Mouse (Mus musculus) spleen, adult 2 months (tissue): ENCODE data around the gene Tacc3. TPM values are rescaled to one million over a fixed set of nuclear protein-coding genes. Genes with fewer than 3 reads are reported as not detected.
A peak's percentile ranks its signal among the peaks of the same experiment; 100 is the strongest.

Experiments used
- DNase-seq, 2 experiments: peaks; one replicate each; pipeline versions ENCODE4 v3.0.0 to v3.0.0-alpha.2; 2012 to 2021; ENCODE audit warnings: low spot score in 2 of 2, low read depth in 1 of 2
- H3K27ac ChIP-seq: fragments of 200-500 bp; 2 replicates; pipeline ENCODE4 v1.5.1; 2012; ENCODE audit warnings: low read length, inconsistent platforms; ENCODE audit not compliant: insufficient read depth
- H3K27me3 ChIP-seq: fragments of 200-500 bp; 2 replicates; pipeline ENCODE4 v1.6.1; 2012; ENCODE audit warnings: mild to moderate bottlenecking, moderate library complexity, low read length, inconsistent platforms; ENCODE audit not compliant: control insufficient read depth, insufficient read depth
- H3K36me3 ChIP-seq: fragments of 200-500 bp; 2 replicates; pipeline ENCODE4 v1.6.1; 2012; ENCODE audit warnings: mild to moderate bottlenecking, low read length, inconsistent platforms; ENCODE audit not compliant: control insufficient read depth, insufficient read depth
- H3K4me1 ChIP-seq: fragments of 200-500 bp; 2 replicates; pipeline ENCODE4 v1.6.1; 2011; ENCODE audit warnings: inconsistent platforms; ENCODE audit not compliant: control insufficient read depth, insufficient read depth, insufficient read length
- H3K4me3 ChIP-seq: fragments of 200-500 bp; 2 replicates; pipeline ENCODE4 v1.5.1; 2011; ENCODE audit warnings: mild to moderate bottlenecking, inconsistent platforms; ENCODE audit not compliant: insufficient read depth, insufficient read length; ENCODE audit errors: extremely low read depth
- CTCF ChIP-seq: fragments of 200-500 bp; IDR thresholded peaks from 2 replicates; pipeline ENCODE4 v1.5.1; 2011; ENCODE audit warnings: mild to moderate bottlenecking, inconsistent platforms; ENCODE audit not compliant: insufficient read depth, insufficient read length, insufficient replicate concordance; ENCODE audit errors: extremely low read depth
- POLR2A ChIP-seq: fragments of 200-500 bp; IDR thresholded peaks from 2 replicates; pipeline ENCODE4 v1.6.1; 2011; ENCODE audit warnings: low read depth, low read length, inconsistent platforms
- WGBS: fragments of 180-500 bp; shearing (Covaris S2); methylation state at CpG from one replicate; pipeline ENCODE4 v1.1.7; 2018; 5-methylcytosine and 5-hydroxymethylcytosine counted together
- polyA plus RNA-seq: library from polyadenylated mRNA; depleted of rRNA; stranded (reverse); fragments of >200 nt; gene quantifications from 2 replicates; pipeline ENCODE4 v1.2.3, GENCODE M21; 2012; rRNA removed

The Tacc3 gene
- polyA plus RNA-seq, 1 experiment = 9.2 TPM

DNA sequence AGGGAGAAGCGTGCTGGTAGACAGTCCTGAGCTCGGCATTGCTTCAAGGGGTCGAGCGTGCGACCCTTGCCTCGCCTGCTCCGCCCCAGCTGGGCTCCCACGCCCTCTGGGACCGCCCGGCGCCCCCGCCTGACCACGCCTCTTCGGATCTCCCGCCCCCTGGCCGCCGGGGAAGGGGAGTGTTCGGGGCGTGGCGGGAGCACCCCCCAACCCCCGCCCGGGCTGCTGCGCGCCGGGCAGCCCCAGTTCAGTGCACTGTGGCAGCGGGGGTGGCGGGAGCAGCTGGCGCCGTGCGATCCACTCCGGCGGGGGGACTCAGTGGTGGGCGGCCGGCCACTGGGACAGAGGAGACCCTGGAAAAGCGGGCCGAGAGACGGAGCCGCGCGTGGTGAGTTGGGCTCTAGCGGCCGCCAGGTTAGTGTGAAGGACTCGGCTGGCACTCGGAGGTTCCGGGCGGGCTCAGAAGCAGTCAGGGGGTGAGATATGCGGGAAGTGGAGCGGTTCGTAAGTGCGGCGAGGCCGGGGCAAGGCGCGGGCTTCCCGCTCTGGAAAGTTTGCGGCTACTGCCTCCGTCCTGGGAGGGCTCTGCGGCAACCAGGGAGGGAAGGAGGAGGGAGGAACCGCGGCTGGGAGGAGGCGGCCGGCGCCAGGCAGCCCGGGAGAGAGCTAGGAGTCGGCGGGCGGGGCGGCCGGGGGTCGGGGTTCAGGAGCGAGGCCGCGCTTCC, 63.8 kb downstream of the Tacc3 start, which contains the start of gene Fgfr3:
Fgfr3 (plus strand) TSS at position 134 of the 725 bp plus-strand sequence.
- H3K27me3 ChIP-seq = peaks cover 21% of the 10 kb centered on the region
- no peaks in the 10 kb centered on the region for H3K36me3 ChIP-seq
- TF ChIP-seq CTCF = no peak
- TF ChIP-seq POLR2A = no peak
- 2% methylated on average over 69 of the region's 73 CpGs for WGBS
- peak in 1 of 2 experiments; percentile 16 for DNase-seq
- peaks cover 14% of the 10 kb centered on the region for H3K4me1 ChIP-seq
- H3K27ac ChIP-seq = 0 out of 2 replicates have a peak within 1 kb of the TSS, but pooled peaks have one; percentile 39
- H3K4me3 ChIP-seq = peak within 1 kb of the TSS; percentile 58

- 1% methylated on average over 53 of the region's 53 CpGs for WGBS
- no peaks in the 10 kb centered on the region for H3K36me3 ChIP-seq
- TF ChIP-seq POLR2A = no peak
- no peak for TF ChIP-seq CTCF
- peak overlapping the region; percentile 58 for H3K4me3 ChIP-seq
- H3K27me3 ChIP-seq = peaks cover 21% of the 10 kb centered on the region
- no peak for DNase-seq
- H3K4me1 ChIP-seq = peaks cover 14% of the 10 kb centered on the region
- H3K27ac ChIP-seq = no peak overlapping the region
Observed at GRCm38 (mm10) chr5:33722266-33723018, 64.5 kb downstream of the Tacc3 start.

DNA sequence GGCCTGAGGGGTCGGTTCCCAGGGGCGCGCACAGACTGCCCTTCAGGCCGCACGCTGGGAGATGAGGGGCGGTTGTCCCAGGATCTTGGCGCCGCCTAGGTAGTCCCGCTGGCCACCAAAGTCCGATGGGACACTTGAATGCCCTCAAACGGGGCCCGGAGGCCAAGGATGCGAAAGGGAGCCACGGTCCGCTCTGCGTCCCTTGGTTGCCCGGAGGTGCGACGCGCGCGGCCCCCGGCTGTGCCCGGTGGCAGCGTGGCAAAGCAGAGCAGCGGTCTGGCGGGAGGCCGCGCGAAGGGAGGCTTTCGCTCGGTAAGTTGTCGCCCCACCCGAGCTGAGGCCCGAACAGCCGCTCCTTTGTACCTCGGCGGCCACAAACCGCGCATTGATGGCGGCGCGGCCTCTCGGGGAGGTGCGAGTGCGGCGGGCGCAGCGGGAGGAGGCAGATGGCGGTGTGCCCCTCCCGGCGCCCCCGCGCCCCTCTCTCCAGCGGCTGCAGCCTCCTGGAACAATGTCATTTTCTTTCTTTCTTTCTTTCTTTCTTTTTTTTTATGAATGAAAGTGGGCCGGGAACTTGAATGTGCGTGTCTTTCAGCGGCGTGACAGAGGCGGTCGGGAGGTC, 65.2 kb downstream of the Tacc3 start:
- peaks cover 21% of the 10 kb centered on the region for H3K27me3 ChIP-seq
- no peak for TF ChIP-seq POLR2A
- no peak for TF ChIP-seq CTCF
- no peak overlapping the region for H3K27ac ChIP-seq

DNA sequence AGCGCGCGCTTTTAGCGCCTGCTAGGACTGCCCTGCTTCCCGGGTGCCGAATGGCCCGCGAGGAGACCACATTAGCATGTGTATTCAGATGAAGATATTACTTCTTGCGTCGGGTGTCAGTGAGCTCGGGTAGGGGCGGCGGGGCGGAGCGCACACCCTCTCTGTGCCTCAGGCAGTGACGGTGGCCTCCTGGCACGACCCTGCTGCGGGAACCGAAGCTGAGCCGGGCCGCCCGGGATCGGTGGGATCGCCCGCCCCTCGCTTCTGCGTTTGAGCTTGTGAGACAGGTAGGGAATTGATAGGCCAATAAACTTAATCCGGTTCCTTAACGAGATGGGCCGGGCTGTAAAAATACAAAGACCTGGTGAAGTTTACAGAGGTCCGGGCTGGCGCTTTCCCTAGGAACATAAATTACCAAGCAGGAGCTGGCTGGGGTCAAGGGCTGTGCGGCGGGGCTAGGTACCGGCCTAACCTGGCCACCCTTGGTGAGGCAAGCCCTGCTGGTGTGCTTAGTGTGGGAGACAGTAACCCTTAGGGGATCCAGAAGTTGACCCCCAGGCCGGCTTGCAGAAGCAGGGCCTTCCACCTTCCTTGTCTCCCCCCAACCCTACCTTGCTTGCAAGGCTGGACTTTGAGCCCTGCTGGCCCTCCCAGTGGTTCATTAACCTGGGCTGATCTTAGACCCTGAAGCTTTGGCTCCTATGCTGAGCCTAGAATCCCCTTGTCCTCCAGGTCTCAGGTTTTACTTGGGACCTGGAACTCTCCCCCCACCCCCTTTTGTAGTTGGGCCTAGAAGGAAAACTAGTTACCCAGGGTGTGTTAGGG, 65.9 kb downstream of the Tacc3 start:
- H3K27ac ChIP-seq = no peak overlapping the region
- H3K36me3 ChIP-seq = no peaks in the 10 kb centered on the region
- H3K4me1 ChIP-seq = peaks cover 14% of the 10 kb centered on the region
- DNase-seq = no peak
- WGBS = 38% methylated on average over 36 of the region's 36 CpGs
- H3K27me3 ChIP-seq = peaks cover 21% of the 10 kb centered on the region
- TF ChIP-seq POLR2A (no peak), CTCF (no peak)
- no peak overlapping the region for H3K4me3 ChIP-seq

More for the DNA sequence above, 65.2 kb downstream of the Tacc3 start:
- peaks cover 14% of the 10 kb centered on the region for H3K4me1 ChIP-seq
- 1% methylated on average over 61 of the region's 61 CpGs for WGBS
- H3K4me3 ChIP-seq = peak overlapping the region; percentile 58; the same call in 1 of the 2 replicates
- DNase-seq = no peak
- no peaks in the 10 kb centered on the region for H3K36me3 ChIP-seq

- DNase-seq = no peak
- no peak for TF ChIP-seq POLR2A
- no peak for TF ChIP-seq CTCF
- peaks cover 14% of the 10 kb centered on the region for H3K4me1 ChIP-seq
- H3K4me3 ChIP-seq = no peak overlapping the region
- no peak overlapping the region for H3K27ac ChIP-seq
- peaks cover 21% of the 10 kb centered on the region for H3K27me3 ChIP-seq
- 85% methylated on average over 7 of the region's 7 CpGs for WGBS
- H3K36me3 ChIP-seq = no peaks in the 10 kb centered on the region
Observed at GRCm38 (mm10) chr5:33726081-33726647, 68.2 kb downstream of the Tacc3 start.

DNA sequence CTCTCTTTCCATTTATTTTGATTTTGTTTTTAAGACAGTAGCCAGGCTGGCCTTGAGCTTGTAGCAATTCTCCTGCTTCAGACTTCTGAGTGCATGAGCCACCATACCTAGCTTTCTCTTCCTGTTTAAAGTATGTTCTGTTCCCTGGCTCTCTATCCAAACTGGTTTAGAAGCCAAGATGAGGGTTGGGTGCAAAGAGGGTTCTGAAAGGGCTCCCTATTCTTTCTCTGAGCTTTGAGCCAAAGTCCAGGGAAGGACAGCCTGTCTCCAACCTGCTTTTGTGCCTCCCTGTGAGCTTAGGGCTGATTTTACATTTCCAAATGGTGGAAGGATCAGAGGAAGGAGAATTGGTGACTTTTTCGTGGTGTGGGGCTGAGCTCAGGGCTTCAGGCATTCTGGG, 69.0 kb downstream of the Tacc3 start:
- 50% methylated on average over 1 of the region's 1 CpGs for WGBS
- Histone ChIP-seq H3K4me3 (no peak overlapping the region), H3K4me1 (peaks cover 14% of the 10 kb centered on the region), H3K36me3 (no peaks in the 10 kb centered on the region), H3K27me3 (peaks cover 16% of the 10 kb centered on the region), H3K27ac (no peak overlapping the region)
- no peak for TF ChIP-seq CTCF
- TF ChIP-seq POLR2A = no peak
- DNase-seq = no peak

Other genes starting within 250 kb of the Tacc3 start
- gene Nkx1-1, start 224.2 kb upstream of the Tacc3 start, polyA plus RNA-seq = not detected in 2 replicates
- gene Fam53a, start 28.5 kb upstream of the Tacc3 start, polyA plus RNA-seq = 29.2 and 60.8 TPM in 2 replicates
- 0.41 and 0.43 TPM in 2 replicates for gene Gm9903, start 28.2 kb upstream of the Tacc3 start, polyA plus RNA-seq
- 27.1 and 44.8 TPM in 2 replicates for gene Slbp, start 5.6 kb upstream of the Tacc3 start, polyA plus RNA-seq
- gene Tmem129, start 288 bp downstream of the Tacc3 start, polyA plus RNA-seq = 24.8 and 31.3 TPM in 2 replicates
- gene Fgfr3, start 63.5 kb downstream of the Tacc3 start, polyA plus RNA-seq = 29.6 and 34.0 TPM in 2 replicates
- 33.8 and 39.6 TPM in 2 replicates for gene Letm1, start 124.7 kb downstream of the Tacc3 start, polyA plus RNA-seq
- 7.5 and 7.6 TPM in 2 replicates for gene Nsd2, start 162.6 kb downstream of the Tacc3 start, polyA plus RNA-seq